Mouse (Mus musculus) midbrain, embryonic 16.5 days (tissue): ENCODE data around the gene Ppip5k2. TPM values are rescaled to one million over a fixed set of nuclear protein-coding genes. Genes with fewer than 3 reads are reported as not detected.

ENCODE experiments used
- ATAC-seq: fragments of 200-750 bp; cut with Nextera tagmentation; 2 replicates; pipeline ENCODE4 v1.8.0; 2017; ENCODE audit warnings: moderate TSS enrichment
- H3K27ac ChIP-seq: fragments of 300-500 bp; sonication (generic); 2 replicates; pipeline ENCODE4 v1.5.1; 2014; ENCODE audit warnings: mild to moderate bottlenecking, low read length, mixed read lengths
- H3K27me3 ChIP-seq: fragments of 300-500 bp; sonication (generic); 2 replicates; pipeline ENCODE4 v1.6.1; 2014; ENCODE audit warnings: low read depth, low read length, mixed read lengths; ENCODE audit not compliant: control insufficient read depth, insufficient read depth
- H3K36me3 ChIP-seq: fragments of 300-500 bp; sonication (generic); 2 replicates; pipeline ENCODE4 v1.6.1; 2014; ENCODE audit warnings: mild to moderate bottlenecking, low read length, moderate library complexity, mixed read lengths; ENCODE audit not compliant: control insufficient read depth, insufficient read depth
- H3K4me1 ChIP-seq: fragments of 300-500 bp; sonication (generic); 2 replicates; pipeline ENCODE4 v1.6.1; 2014; ENCODE audit warnings: mild to moderate bottlenecking, low read length, mixed read lengths; ENCODE audit not compliant: control insufficient read depth, insufficient read depth
- H3K4me2 ChIP-seq: fragments of 300-500 bp; sonication (generic); 2 replicates; pipeline ENCODE4 v1.6.1; 2014; ENCODE audit warnings: mild to moderate bottlenecking, low read length, mixed read lengths
- H3K4me3 ChIP-seq: fragments of 300-500 bp; sonication (generic); 2 replicates; pipeline ENCODE4 v1.5.1; 2014; ENCODE audit warnings: low read depth, mild to moderate bottlenecking, low read length, moderate library complexity, mixed read lengths
- H3K9ac ChIP-seq: fragments of 300-500 bp; sonication (generic); 2 replicates; pipeline ENCODE4 v1.6.1; 2014; ENCODE audit warnings: low read depth, low read length, mixed read lengths
- H3K9me3 ChIP-seq: fragments of 300-500 bp; sonication (generic); replicated peaks from 2 replicates; pipeline ENCODE4 v1.6.1; 2014; ENCODE audit warnings: mild to moderate bottlenecking, low read length, mixed read lengths; ENCODE audit not compliant: control insufficient read depth, poor library complexity, severe bottlenecking
- WGBS: fragments of 180-500 bp; shearing (Covaris S2); extraction: QIAGEN DNeasy Blood & Tissue Kit; methylation state at CpG from one replicate; pipeline ENCODE4 v1.1.7; 2014; 5-methylcytosine and 5-hydroxymethylcytosine counted together
- polyA plus RNA-seq: library from polyadenylated mRNA; unstranded; fragments of >200 nt; fragmentation: Nextera tagmentation; extraction: Ambion mirVana; gene quantifications from 2 replicates; pipeline ENCODE4 v1.2.1, GENCODE M21; 2015

The Ppip5k2 gene
- polyA plus RNA-seq, 1 experiment from 2014 or later = 62.8 TPM

GRCm38 (mm10) chr1:97661406-97662241 is 108.6 kb downstream of the Ppip5k2 start, which contains the start of gene D1Ertd622e:
Gene D1Ertd622e (minus strand): TSS chr1:97662074.
- peak within 1 kb of the TSS; percentile 93 for H3K4me3 ChIP-seq
- H3K9me3 ChIP-seq = no peaks in the 10 kb centered on the region
- H3K9ac ChIP-seq = peak within 1 kb of the TSS; percentile 99
- no peaks in the 10 kb centered on the region for H3K36me3 ChIP-seq
- no peaks in the 10 kb centered on the region for H3K27me3 ChIP-seq
- peak within 1 kb of the TSS; percentile 99 for H3K27ac ChIP-seq
- peaks cover 35% of the 10 kb centered on the region for H3K4me1 ChIP-seq
- peak; percentile 95 for ATAC-seq
- WGBS = under 1% methylated on average over 74 of the region's 106 CpGs
- peak within 1 kb of the TSS; percentile 81 for H3K4me2 ChIP-seq

- H3K9ac ChIP-seq = peak overlapping the region; percentile 99
- H3K9me3 ChIP-seq = no peaks in the 10 kb centered on the region
- whole genome bisulfite sequencing = under 1% methylated on average over 91 of the region's 93 CpGs
- no peaks in the 10 kb centered on the region for H3K36me3 ChIP-seq
- H3K4me1 ChIP-seq = peaks cover 38% of the 10 kb centered on the region
- ATAC-seq = peak; percentile 18
- H3K27ac ChIP-seq = peak overlapping the region; percentile 99
- H3K4me3 ChIP-seq = peak overlapping the region; percentile 93
- H3K27me3 ChIP-seq = no peaks in the 10 kb centered on the region
- peak overlapping the region; percentile 81 for H3K4me2 ChIP-seq
These were observed 109.4 kb downstream of the Ppip5k2 start for GRCm38 (mm10) chr1:97660687-97661405.

- Histone ChIP-seq H3K4me1 (peaks cover 42% of the 10 kb centered on the region), H3K27me3 (no peaks in the 10 kb centered on the region), H3K4me2 (peak overlapping the region; percentile 81), H3K9ac (no peak overlapping the region), H3K9me3 (no peaks in the 10 kb centered on the region), H3K36me3 (no peaks in the 10 kb centered on the region), H3K4me3 (peak overlapping the region; percentile 93), H3K27ac (no peak overlapping the region)
- 38% methylated on average over 7 of the region's 7 CpGs for WGBS
- no peak for ATAC-seq
These were observed 110.8 kb downstream of the Ppip5k2 start for GRCm38 (mm10) chr1:97659405-97659804.

- H3K4me3 ChIP-seq = no peak overlapping the region
- H3K4me1 ChIP-seq = peaks cover 48% of the 10 kb centered on the region
- H3K36me3 ChIP-seq = no peaks in the 10 kb centered on the region
- H3K9me3 ChIP-seq = no peaks in the 10 kb centered on the region
- WGBS = 76% methylated on average over 2 of the region's 2 CpGs
- ATAC-seq = no peak
- H3K27ac ChIP-seq = no peak overlapping the region
- H3K4me2 ChIP-seq = peak overlapping the region; percentile 33
- H3K9ac ChIP-seq = peak overlapping the region; percentile 2; the same call in 1 of the 2 replicates
- H3K27me3 ChIP-seq = no peaks in the 10 kb centered on the region
These were observed 112.4 kb downstream of the Ppip5k2 start for GRCm38 (mm10) chr1:97657786-97658185.

DNA sequence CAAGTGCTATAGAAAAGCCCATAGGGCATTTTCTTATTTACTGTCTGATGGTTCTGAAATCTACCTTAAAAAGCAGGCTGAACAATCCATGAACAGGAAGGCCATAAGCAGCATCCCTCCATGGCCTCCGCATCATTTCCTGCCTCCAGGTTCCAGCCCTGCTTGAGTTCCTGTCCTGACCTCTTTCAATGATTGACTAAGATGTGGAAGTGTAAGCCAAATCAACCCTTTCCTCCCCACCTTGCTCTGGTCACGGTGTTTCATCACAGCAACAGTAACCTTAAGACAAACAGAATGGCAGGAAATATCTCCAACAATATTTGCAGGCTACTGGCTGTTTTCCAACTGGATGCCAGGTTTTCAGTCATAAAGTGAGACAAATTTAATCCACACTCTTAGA is 113.0 kb downstream of the Ppip5k2 start:
- no peaks in the 10 kb centered on the region for H3K9me3 ChIP-seq
- H3K27me3 ChIP-seq = no peaks in the 10 kb centered on the region
- H3K9ac ChIP-seq = no peak overlapping the region
- H3K4me3 ChIP-seq = no peak overlapping the region
- WGBS = 77% methylated on average over 2 of the region's 2 CpGs
- 0 out of 2 replicates have a peak, but pooled peaks cover under 1% of the 10 kb centered on the region for H3K36me3 ChIP-seq
- no peak overlapping the region for H3K27ac ChIP-seq
- ATAC-seq = no peak
- peaks cover 48% of the 10 kb centered on the region for H3K4me1 ChIP-seq
- peak overlapping the region; percentile 13; the same call in 1 of the 2 replicates for H3K4me2 ChIP-seq

Other genes starting within 250 kb of the Ppip5k2 start
- 64.9 and 75.9 TPM in 2 replicates for gene D1Ertd622e, start 108.3 kb downstream of the Ppip5k2 start, polyA plus RNA-seq
- 13.5 and 16.8 TPM in 2 replicates for gene Gin1, start 239 bp downstream of the Ppip5k2 start, polyA plus RNA-seq